Mouse (Mus musculus) heart, embryonic 15.5 days (tissue): ENCODE data around the gene Tmem221. TPM values are rescaled to one million over a fixed set of nuclear protein-coding genes. Genes with fewer than 3 reads are reported as not detected.

Source experiments
- ATAC-seq: fragments of 200-750 bp; cut with Nextera tagmentation; replicated peaks from 2 replicates; pipeline ENCODE4 v1.8.0; 2017; ENCODE audit warnings: low read depth, moderate TSS enrichment; ENCODE audit not compliant: insufficient number of reproducible peaks, insufficient read depth, low FRiP score
- H3K27ac ChIP-seq: fragments of 300-500 bp; sonication (generic); 2 replicates; pipeline ENCODE4 v1.5.1; 2015; ENCODE audit warnings: mild to moderate bottlenecking, inconsistent platforms
- H3K27me3 ChIP-seq: fragments of 300-500 bp; sonication (generic); 2 replicates; pipeline ENCODE4 v1.6.1; 2015; ENCODE audit warnings: inconsistent platforms
- H3K36me3 ChIP-seq: fragments of 300-500 bp; sonication (generic); 2 replicates; pipeline ENCODE4 v1.6.1; 2015; ENCODE audit warnings: mild to moderate bottlenecking, inconsistent platforms
- H3K4me1 ChIP-seq: fragments of 300-500 bp; sonication (generic); replicated peaks from 2 replicates; pipeline ENCODE4 v1.6.1; 2015; ENCODE audit warnings: inconsistent platforms
- H3K4me2 ChIP-seq: fragments of 300-500 bp; sonication (generic); 2 replicates; pipeline ENCODE4 v1.6.1; 2015; ENCODE audit warnings: inconsistent platforms, mild to moderate bottlenecking, moderate library complexity
- H3K4me3 ChIP-seq: fragments of 300-500 bp; sonication (generic); 2 replicates; pipeline ENCODE4 v1.5.1; 2015; ENCODE audit warnings: mild to moderate bottlenecking, inconsistent platforms
- H3K9ac ChIP-seq: fragments of 300-500 bp; sonication (generic); 2 replicates; pipeline ENCODE4 v1.6.1; 2015; ENCODE audit warnings: mild to moderate bottlenecking, inconsistent platforms
- H3K9me3 ChIP-seq: fragments of 300-500 bp; sonication (generic); replicated peaks from 2 replicates; pipeline ENCODE4 v1.6.1; 2016; ENCODE audit warnings: inconsistent platforms
- WGBS: fragments of 180-500 bp; shearing (Covaris S2); methylation state at CpG from one replicate; pipeline ENCODE4 v1.1.7; 2015; ENCODE audit warnings: mixed read lengths; 5-methylcytosine and 5-hydroxymethylcytosine counted together
- polyA plus RNA-seq: library from polyadenylated mRNA; unstranded; fragments of >200 nt; fragmentation: Nextera tagmentation; extraction: Ambion mirVana; gene quantifications from 2 replicates; pipeline ENCODE4 v1.2.1, GENCODE M21; 2015

Gene Tmem221
- polyA plus RNA-seq, 1 experiment from 2014 or later: 0.42 TPM

GRCm38 (mm10) chr8:71504349-71504748, 54.3 kb downstream of the Tmem221 start:
- H3K9ac ChIP-seq: no peak overlapping the region
- 84% methylated on average over 4 of the region's 4 CpGs for WGBS
- H3K27me3 ChIP-seq: peaks cover 43% of the 10 kb centered on the region
- H3K4me3 ChIP-seq: no peak overlapping the region
- no peaks in the 10 kb centered on the region for H3K9me3 ChIP-seq
- ATAC-seq: no peak
- no peaks in the 10 kb centered on the region for H3K36me3 ChIP-seq
- no peak overlapping the region for H3K27ac ChIP-seq
- H3K4me2 ChIP-seq: no peak overlapping the region
- peaks cover 25% of the 10 kb centered on the region for H3K4me1 ChIP-seq

Other genes starting within 250 kb of the Tmem221 start
- gene Use1, start 192.0 kb downstream of the Tmem221 start, polyA plus RNA-seq: 67.6 and 75.3 TPM in 2 replicates
- gene Ocel1, start 187.6 kb downstream of the Tmem221 start, polyA plus RNA-seq: 4.9 and 7.2 TPM in 2 replicates
- 43.4 and 51.5 TPM in 2 replicates for gene Nr2f6, start 176.9 kb downstream of the Tmem221 start, polyA plus RNA-seq
- gene Ushbp1, start 163.1 kb downstream of the Tmem221 start, polyA plus RNA-seq: 14.6 and 17.3 TPM in 2 replicates
- gene Babam1, start 162.0 kb downstream of the Tmem221 start, polyA plus RNA-seq: 75.5 and 89.9 TPM in 2 replicates
- gene Ankle1, start 152.9 kb downstream of the Tmem221 start, polyA plus RNA-seq: 23.0 and 34.0 TPM in 2 replicates
- gene Abhd8, start 95.2 kb downstream of the Tmem221 start, polyA plus RNA-seq: 34.6 and 45.0 TPM in 2 replicates
- 149 and 188 TPM in 2 replicates for gene Mrpl34, start 93.9 kb downstream of the Tmem221 start, polyA plus RNA-seq
- 68.4 and 84.1 TPM in 2 replicates for gene Dda1, start 89.7 kb downstream of the Tmem221 start, polyA plus RNA-seq
- 0.81 and 1.9 TPM in 2 replicates for gene Ano8, start 72.9 kb downstream of the Tmem221 start, polyA plus RNA-seq
- gene Gtpbp3, start 70.8 kb downstream of the Tmem221 start, polyA plus RNA-seq: 10.5 and 11.8 TPM in 2 replicates
- 87.2 and 113 TPM in 2 replicates for gene Plvap, start 47.1 kb downstream of the Tmem221 start, polyA plus RNA-seq
- 0.30 and 0.48 TPM in 2 replicates for gene Ccdc194, start 33.2 kb downstream of the Tmem221 start, polyA plus RNA-seq
- gene Bst2, start 21.4 kb downstream of the Tmem221 start, polyA plus RNA-seq: 34.6 and 45.1 TPM in 2 replicates
- 51.1 and 65.2 TPM in 2 replicates for gene Mvb12a, start 15.9 kb downstream of the Tmem221 start, polyA plus RNA-seq
- 0.08 TPM in 1 of 2 replicates, not detected in the other for gene Nxnl1, start 7.7 kb upstream of the Tmem221 start, polyA plus RNA-seq
- 18.8 and 27.8 TPM in 2 replicates for gene Slc27a1, start 10.0 kb upstream of the Tmem221 start, polyA plus RNA-seq
- 159 and 171 TPM in 2 replicates for gene Pgls, start 33.3 kb upstream of the Tmem221 start, polyA plus RNA-seq
- gene Fam129c, start 38.8 kb upstream of the Tmem221 start, polyA plus RNA-seq: 2.1 and 3.1 TPM in 2 replicates
- gene Colgalt1, start 52.1 kb upstream of the Tmem221 start, polyA plus RNA-seq: 50.4 and 64.5 TPM in 2 replicates
- 0.49 and 0.75 TPM in 2 replicates for gene Unc13a, start 112.9 kb upstream of the Tmem221 start, polyA plus RNA-seq
- 6.9 and 11.4 TPM in 2 replicates for gene Jak3, start 117.4 kb upstream of the Tmem221 start, polyA plus RNA-seq
- gene Insl3, start 130.3 kb upstream of the Tmem221 start, polyA plus RNA-seq: 1.7 and 3.8 TPM in 2 replicates
- gene B3gnt3, start 142.9 kb upstream of the Tmem221 start, polyA plus RNA-seq: 3.4 and 4.0 TPM in 2 replicates
- gene Fcho1, start 166.8 kb upstream of the Tmem221 start, polyA plus RNA-seq: 1.9 and 13.2 TPM in 2 replicates